Mouse (Mus musculus) CD4-positive helper T cell, adult 2 months (primary cell): ENCODE data around the gene Cntd1.

Source experiments
- DNase-seq: peaks from one replicate; pipeline ENCODE4 v3.0.0-alpha.2; 2012; ENCODE audit warnings: low read depth, missing footprints, low spot score

Gene Cntd1

GRCm38 (mm10) chr11:101253613-101254389 is 25.0 kb upstream of the Cntd1 start, which contains the start of gene Vps25:
Gene Vps25 (plus strand): TSS chr11:101253707.
- peak; percentile 88 for DNase-seq

GRCm38 (mm10) chr11:101255826-101256775 is 22.7 kb upstream of the Cntd1 start:
- DNase-seq, result no peak

GRCm38 (mm10) chr11:101259261-101259712 is 19.5 kb upstream of the Cntd1 start:
- DNase-seq, result no peak

GRCm38 (mm10) chr11:101259948-101260825 is 18.6 kb upstream of the Cntd1 start, which contains the start of gene Wnk4:
Gene Wnk4 (plus strand): TSS chr11:101260567.
- peak; percentile 41 for DNase-seq

GRCm38 (mm10) chr11:101260826-101261380 is 17.9 kb upstream of the Cntd1 start:
- peak; percentile 21 for DNase-seq

GRCm38 (mm10) chr11:101262272-101262967 is 16.4 kb upstream of the Cntd1 start:
- DNase-seq, result peak; percentile 11

- no peak for DNase-seq
Observed at GRCm38 (mm10) chr11:101263138-101263988, 15.4 kb upstream of the Cntd1 start.

GRCm38 (mm10) chr11:101263989-101264280 is 14.9 kb upstream of the Cntd1 start:
- DNase-seq, result no peak

- no peak for DNase-seq
Observed at GRCm38 (mm10) chr11:101264954-101265471, 13.8 kb upstream of the Cntd1 start.

- no peak for DNase-seq
Observed at GRCm38 (mm10) chr11:101265906-101266305, 12.9 kb upstream of the Cntd1 start.

GRCm38 (mm10) chr11:101269577-101270116 is 9.2 kb upstream of the Cntd1 start:
- DNase-seq, result no peak

GRCm38 (mm10) chr11:101272446-101272845 is 6.4 kb upstream of the Cntd1 start:
- DNase-seq, result no peak

GRCm38 (mm10) chr11:101275309-101275708 is 3.5 kb upstream of the Cntd1 start:
- DNase-seq, result no peak

GRCm38 (mm10) chr11:101276319-101277070 is 2.3 kb upstream of the Cntd1 start:
- no peak for DNase-seq

- no peak for DNase-seq
Observed at GRCm38 (mm10) chr11:101277381-101278222, 1.2 kb upstream of the Cntd1 start.

- no peak for DNase-seq
Observed at GRCm38 (mm10) chr11:101279193-101279569, 369 bp downstream of the Cntd1 start.

GRCm38 (mm10) chr11:101280837-101281236 is 2.0 kb downstream of the Cntd1 start:
- DNase-seq, result no peak
